7 mouse cellular contexts compared by ENCODE assay signal in genomic region chr19:11819143-11819700, GRCm38 (mm10). TPM values are rescaled to one million over a fixed set of nuclear protein-coding genes. Genes with fewer than 3 reads are reported as not detected.
DNase-seq lines count a peak whose midpoint lies in the region; ATAC-seq lines count a peak whose summit lies in the region.

Gene Stx3 (minus strand): TSS chr19:11819403.

- intact Hi-C loops in left cerebral cortex, postnatal 36 days (cut with DNase I) = loop anchor here (2.0 to 5.0 kb wide), 2 partner anchors 42 to 93 kb away; partner anchors contain the start of gene Patl1

- peak within 1 kb of the TSS; percentile 68 for H3K9ac ChIP-seq in forebrain, embryonic 14.5 days (ENCODE audit: low read length)
- peak within 1 kb of the TSS; percentile 59 for H3K9ac ChIP-seq in neural tube, embryonic 11.5 days (ENCODE audit: low read length)

- peak within 1 kb of the TSS; percentile 66 for H3K4me3 ChIP-seq in forebrain, embryonic 14.5 days (ENCODE audit: low read depth, low read length)
- peak within 1 kb of the TSS; percentile 58 for H3K4me3 ChIP-seq in neural tube, embryonic 11.5 days (ENCODE audit: low read depth, low read length)

- no peaks in the 10 kb centered on the region for H3K9me3 ChIP-seq in forebrain, embryonic 14.5 days (replicated peaks; ENCODE audit: control insufficient read depth, low read length)
- H3K9me3 ChIP-seq in neural tube, embryonic 11.5 days (ENCODE audit: control insufficient read depth, low read length) = no peaks in the 10 kb centered on the region

- 0 out of 2 replicates have a peak, but pooled peaks cover 8% of the 10 kb centered on the region for H3K4me1 ChIP-seq in forebrain, embryonic 14.5 days (ENCODE audit: control insufficient read depth, insufficient read depth, low read length)
- no peaks in the 10 kb centered on the region for H3K4me1 ChIP-seq in neural tube, embryonic 11.5 days (ENCODE audit: control insufficient read depth, insufficient read depth, low read length)

- H3K36me3 ChIP-seq in forebrain, embryonic 14.5 days (ENCODE audit: control insufficient read depth, insufficient read depth, low read length) = no peaks in the 10 kb centered on the region
- no peaks in the 10 kb centered on the region for H3K36me3 ChIP-seq in neural tube, embryonic 11.5 days (ENCODE audit: control insufficient read depth, insufficient read depth, low read length)

- H3K27me3 ChIP-seq in forebrain, embryonic 14.5 days (replicated peaks; ENCODE audit: control insufficient read depth, insufficient read depth, low read length) = peaks cover 26% of the 10 kb centered on the region
- peaks cover 36% of the 10 kb centered on the region for H3K27me3 ChIP-seq in neural tube, embryonic 11.5 days (ENCODE audit: control insufficient read depth, insufficient read depth, low read length)

- ATAC-seq in forebrain, embryonic 14.5 days = peak; percentile 21
- ATAC-seq in neural tube, embryonic 11.5 days (ENCODE audit: insufficient read depth, low FRiP score, low TSS enrichment) = no peak

- under 1% methylated on average over 20 of the region's 20 CpGs for WGBS in forebrain, embryonic 14.5 days
- WGBS in neural tube, embryonic 11.5 days = 1% methylated on average over 20 of the region's 20 CpGs

- peak within 1 kb of the TSS; percentile 97 for H3K4me2 ChIP-seq in forebrain, embryonic 14.5 days (ENCODE audit: low read length)
- H3K4me2 ChIP-seq in neural tube, embryonic 11.5 days (ENCODE audit: low read depth) = peak within 1 kb of the TSS; percentile 96

- DNase-seq in left cerebral cortex, adult 18-20 months (ENCODE audit: low spot score in 2 of 2) = peak; percentile 9 to 21
- no peak for DNase-seq in left cerebral cortex, adult 11 months (ENCODE audit: low spot score)
- peak; percentile 47 for DNase-seq in brain, adult 2 months (ENCODE audit: low read depth, low spot score)
- DNase-seq in forebrain, embryonic 14.5 days (ENCODE audit: low spot score) = peak; percentile 29
- no peak for DNase-seq in left cerebral cortex, postnatal 36 days (ENCODE audit: low spot score in 2 of 2)
- DNase-seq in neural tube, embryonic 11.5 days (ENCODE audit: low spot score) = peak; percentile 31
- no peak for DNase-seq in yolk sac, embryonic 10.5 days (ENCODE audit: low spot score)

- H3K27ac ChIP-seq in forebrain, embryonic 14.5 days (ENCODE audit: low read depth, low read length) = no peak within 1 kb of the TSS
- no peak within 1 kb of the TSS for H3K27ac ChIP-seq in neural tube, embryonic 11.5 days (ENCODE audit: low read depth, low read length)

RNA-seq across cellular contexts. Expression of gene Stx3, which starts in this region (rescaled TPM):
- 10 to 100 TPM; 29.5 to 30.8 TPM for total RNA-seq in left cerebral cortex, adult 18-20 months (2021)
- polyA plus RNA-seq in forebrain, embryonic 14.5 days (2014; fragmentation: Nextera tagmentation; extraction: Ambion mirVana) = 11.8 and 14.5 TPM in 2 replicates
- total RNA-seq in left cerebral cortex, postnatal 36 days (2021) = 10 to 100 TPM; 22.9 to 30.1 TPM
- polyA plus RNA-seq in neural tube, embryonic 11.5 days (2014; fragmentation: Nextera tagmentation; extraction: Ambion mirVana) = 6.0 and 6.4 TPM in 2 replicates

Comparison
In these comparisons a context has a peak if more than half of its experiments do, and no peak if none do; other contexts are left out.
1. DNase-seq: peak in left cerebral cortex, adult 18-20 months (2 of 2), brain, adult 2 months (single experiment), forebrain, embryonic 14.5 days (single experiment) and neural tube, embryonic 11.5 days (single experiment); none in left cerebral cortex, adult 11 months (single experiment), left cerebral cortex, postnatal 36 days (0 of 2) and yolk sac, embryonic 10.5 days (single experiment).